Mouse (Mus musculus): Measurements from ENCODE around the gene Tnik.

DNA sequence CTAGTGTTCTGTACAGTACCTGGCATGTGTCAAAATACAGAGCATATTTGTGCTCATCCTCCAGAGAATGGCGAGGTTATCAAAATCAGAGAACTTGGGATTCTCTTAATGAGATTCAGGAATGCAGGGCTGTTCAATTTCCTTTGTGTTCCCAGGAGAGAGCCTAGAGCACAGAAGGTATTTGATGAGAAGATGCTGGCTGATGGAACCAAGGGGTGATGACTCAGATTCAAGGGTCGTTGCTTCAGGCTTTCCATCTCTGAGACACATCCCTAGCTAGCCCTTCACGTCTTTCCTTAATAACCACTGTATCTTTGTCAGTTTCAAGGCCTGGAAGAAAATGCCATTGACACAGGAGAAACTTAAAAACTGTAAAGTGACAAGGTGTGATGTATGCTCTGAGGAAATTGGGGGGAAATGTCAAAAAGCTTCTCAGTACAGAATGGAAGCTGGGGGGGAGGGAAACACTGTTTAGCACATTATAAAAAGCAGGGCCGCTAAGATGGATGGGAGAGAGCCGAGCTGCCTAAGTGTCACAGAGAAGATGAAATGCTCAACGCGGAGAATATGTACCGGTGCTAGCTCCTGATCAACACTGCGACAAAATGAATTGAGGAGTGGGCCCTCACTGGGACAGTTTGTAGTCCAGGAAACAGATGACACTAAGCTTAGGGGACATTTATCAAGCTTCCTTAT, 380.4 kb downstream of the Tnik start:
- no peak for TF ChIP-seq EP300 (IDR thresholded peaks at IDR 0.05; ENCODE audit: insufficient read depth, low read depth, low read length)
- no peak for TF ChIP-seq CTCF (IDR thresholded peaks at IDR 0.05; ENCODE audit: low read depth, low read length)
